Mouse (Mus musculus) intestine, postnatal 0 days (tissue): Measurements from ENCODE around the gene Sacm1l. TPM values are rescaled to one million over a fixed set of nuclear protein-coding genes. Genes with fewer than 3 reads are reported as not detected.
A peak's percentile ranks its signal among the peaks of the same experiment; 100 is the strongest.

Experiments
- ATAC-seq: fragments of 200-750 bp; cut with Nextera tagmentation; 2 replicates; pipeline ENCODE4 v1.8.0; 2017; ENCODE audit warnings: mild to moderate bottlenecking, moderate TSS enrichment, moderate library complexity
- H3K27ac ChIP-seq: fragments of 300-500 bp; sonication (generic); 2 replicates; pipeline ENCODE4 v1.5.1; 2014; ENCODE audit warnings: mild to moderate bottlenecking, low read depth, low read length, moderate library complexity
- H3K27me3 ChIP-seq: fragments of 300-500 bp; sonication (generic); replicated peaks from 2 replicates; pipeline ENCODE4 v1.6.1; 2014; ENCODE audit warnings: low read length, mixed read lengths; ENCODE audit not compliant: control insufficient read depth, insufficient read depth
- H3K36me3 ChIP-seq: fragments of 300-500 bp; sonication (generic); 2 replicates; pipeline ENCODE4 v1.6.1; 2014; ENCODE audit warnings: mild to moderate bottlenecking, moderate library complexity; ENCODE audit not compliant: control insufficient read depth, insufficient read depth
- H3K4me1 ChIP-seq: fragments of 300-500 bp; sonication (generic); replicated peaks from 2 replicates; pipeline ENCODE4 v1.6.1; 2014; ENCODE audit warnings: antibody characterized with exemption, low read length, mixed read lengths; ENCODE audit not compliant: control insufficient read depth, insufficient read depth
- H3K4me2 ChIP-seq: fragments of 300-500 bp; sonication (generic); replicated peaks from 2 replicates; pipeline ENCODE4 v1.6.1; 2014; ENCODE audit warnings: low read depth, mild to moderate bottlenecking, moderate library complexity
- H3K4me3 ChIP-seq: fragments of 300-500 bp; sonication (generic); 2 replicates; pipeline ENCODE4 v1.5.1; 2014; ENCODE audit warnings: low read depth, low read length
- H3K9ac ChIP-seq: fragments of 300-500 bp; sonication (generic); 2 replicates; pipeline ENCODE4 v1.6.1; 2014; ENCODE audit warnings: mild to moderate bottlenecking, low read depth, low read length
- H3K9me3 ChIP-seq: fragments of 300-500 bp; sonication (generic); 2 replicates; pipeline ENCODE4 v1.6.1; 2016; ENCODE audit warnings: mixed run types; ENCODE audit not compliant: control insufficient read depth
- CTCF ChIP-seq: sonication (generic); IDR thresholded peaks from 2 replicates; pipeline ENCODE4 v1.5.1; 2016; ENCODE audit warnings: low read depth, mild to moderate bottlenecking, control low read depth, antibody characterized with exemption, moderate library complexity
- WGBS: fragments of 180-500 bp; shearing (Covaris S2); extraction: QIAGEN DNeasy Blood & Tissue Kit; methylation state at CpG from one replicate; pipeline ENCODE4 v1.1.7; 2014; 5-methylcytosine and 5-hydroxymethylcytosine counted together
- polyA plus RNA-seq: library from polyadenylated mRNA; unstranded; fragments of >200 nt; fragmentation: Nextera tagmentation; extraction: Ambion mirVana; gene quantifications from 2 replicates; pipeline ENCODE4 v1.2.1, GENCODE M21; 2015

Sacm1l gene
- polyA plus RNA-seq, 1 experiment from 2014 or later: 37.3 TPM

GRCm38 (mm10) chr9:123526502-123526901 lies 3.1 kb upstream of the Sacm1l start:
- no peak for TF ChIP-seq CTCF
- WGBS: 88% methylated on average over 5 of the region's 5 CpGs
- ATAC-seq: no peak

GRCm38 (mm10) chr9:123528087-123528925 lies 1.3 kb upstream of the Sacm1l start:
- Histone ChIP-seq H3K4me2 (peak overlapping the region; percentile 79), H3K4me1 (0 out of 2 replicates have a peak, but pooled peaks cover 4% of the 10 kb centered on the region), H3K9ac (peak overlapping the region; percentile 67), H3K36me3 (no peaks in the 10 kb centered on the region), H3K4me3 (peak overlapping the region; percentile 98), H3K9me3 (no peaks in the 10 kb centered on the region), H3K27me3 (no peaks in the 10 kb centered on the region), H3K27ac (peak overlapping the region; percentile 92)
- no peak for ATAC-seq
- no peak for TF ChIP-seq CTCF
- WGBS: 19% methylated on average over 6 of the region's 6 CpGs

More at GRCm38 (mm10) chr9:123526502-123526901, 3.1 kb upstream of the Sacm1l start:
- Histone ChIP-seq H3K4me1 (0 out of 2 replicates have a peak, but pooled peaks cover 4% of the 10 kb centered on the region), H3K27me3 (no peaks in the 10 kb centered on the region), H3K9me3 (no peaks in the 10 kb centered on the region), H3K36me3 (0 out of 2 replicates have a peak, but pooled peaks cover 3% of the 10 kb centered on the region), H3K9ac (no peak overlapping the region), H3K27ac (no peak overlapping the region), H3K4me2 (no peak overlapping the region), H3K4me3 (no peak overlapping the region)

GRCm38 (mm10) chr9:123528926-123529295 lies 648 bp upstream of the Sacm1l start:
- no peaks in the 10 kb centered on the region for H3K36me3 ChIP-seq
- WGBS: 1% methylated on average over 17 of the region's 17 CpGs
- H3K9me3 ChIP-seq: no peaks in the 10 kb centered on the region
- H3K4me2 ChIP-seq: peak overlapping the region; percentile 79
- H3K9ac ChIP-seq: peak overlapping the region; percentile 67
- peak; percentile 12; the same call in 1 of the 2 replicates for ATAC-seq
- H3K4me3 ChIP-seq: peak overlapping the region; percentile 98
- H3K27me3 ChIP-seq: no peaks in the 10 kb centered on the region
- no peak for TF ChIP-seq CTCF
- H3K27ac ChIP-seq: peak overlapping the region; percentile 92
- 0 out of 2 replicates have a peak, but pooled peaks cover 4% of the 10 kb centered on the region for H3K4me1 ChIP-seq

GRCm38 (mm10) chr9:123530158-123530475 lies 558 bp downstream of the Sacm1l start:
- no peaks in the 10 kb centered on the region for H3K27me3 ChIP-seq
- WGBS: 0% methylated on average over 13 of the region's 13 CpGs
- H3K9me3 ChIP-seq: no peaks in the 10 kb centered on the region
- peak overlapping the region; percentile 72 for H3K4me2 ChIP-seq
- 0 out of 2 replicates have a peak, but pooled peaks cover 4% of the 10 kb centered on the region for H3K4me1 ChIP-seq
- H3K27ac ChIP-seq: peak overlapping the region; percentile 96
- peak overlapping the region; percentile 94 for H3K9ac ChIP-seq
- TF ChIP-seq CTCF: no peak
- H3K36me3 ChIP-seq: no peaks in the 10 kb centered on the region
- no peak for ATAC-seq
- H3K4me3 ChIP-seq: peak overlapping the region; percentile 98

GRCm38 (mm10) chr9:123530566-123531130 lies 1.1 kb downstream of the Sacm1l start:
- H3K27ac ChIP-seq: peak overlapping the region; percentile 96
- peak overlapping the region; percentile 72 for H3K4me2 ChIP-seq
- peak overlapping the region; percentile 98 for H3K4me3 ChIP-seq
- TF ChIP-seq CTCF: no peak
- no peaks in the 10 kb centered on the region for H3K27me3 ChIP-seq
- ATAC-seq: no peak
- 0 out of 2 replicates have a peak, but pooled peaks cover 4% of the 10 kb centered on the region for H3K4me1 ChIP-seq
- H3K9me3 ChIP-seq: no peaks in the 10 kb centered on the region
- WGBS: 24% methylated on average over 11 of the region's 11 CpGs
- H3K36me3 ChIP-seq: 0 out of 2 replicates have a peak, but pooled peaks cover 2% of the 10 kb centered on the region
- peak overlapping the region; percentile 94 for H3K9ac ChIP-seq

- Histone ChIP-seq H3K36me3 (0 out of 2 replicates have a peak, but pooled peaks cover 6% of the 10 kb centered on the region), H3K4me2 (peak overlapping the region; percentile 72), H3K27me3 (no peaks in the 10 kb centered on the region), H3K9me3 (no peaks in the 10 kb centered on the region), H3K4me3 (peak overlapping the region; percentile 98), H3K9ac (no peak overlapping the region), H3K27ac (no peak overlapping the region), H3K4me1 (0 out of 2 replicates have a peak, but pooled peaks cover 4% of the 10 kb centered on the region)
- TF ChIP-seq CTCF: no peak
- no peak for ATAC-seq
Measured at GRCm38 (mm10) chr9:123531234-123531633, 1.7 kb downstream of the Sacm1l start.
